Mouse (Mus musculus) gastrocnemius, adult 2 months (tissue): Measurements from ENCODE around the gene Mitf. TPM values are rescaled to one million over a fixed set of nuclear protein-coding genes. Genes with fewer than 3 reads are reported as not detected.

ENCODE experiments used
- DNase-seq: peaks from one replicate; pipeline ENCODE4 v3.0.0; 2022
- H3K27ac ChIP-seq: fragments of 200-600 bp; 2 replicates; pipeline ENCODE4 v1.8.1; 2022; ENCODE audit warnings: mild to moderate bottlenecking
- H3K4me3 ChIP-seq: fragments of 200-600 bp; 2 replicates; pipeline ENCODE4 v1.8.1; 2022; ENCODE audit warnings: mild to moderate bottlenecking, moderate library complexity
- CTCF ChIP-seq: fragments of 200-600 bp; IDR thresholded peaks from 2 replicates; pipeline ENCODE4 v1.8.1; 2022; ENCODE audit warnings: antibody characterized with exemption, mild to moderate bottlenecking, moderate library complexity
- intact Hi-C: fragments of 180-260 bp; cut with DNase I; formaldehyde crosslinking; loops from one replicate; pipeline ENCODE4 v1.15.1; 2025
- total RNA-seq, 2 experiments: library from RNA; stranded (reverse); gene quantifications; 2 replicates each; pipeline ENCODE4 v1.2.3; 2021

Mitf gene
- total RNA-seq, 2 experiments from 2014 or later, result 14.4 to 21.6 TPM

- intact Hi-C loops, result no loop called here
- no peak for DNase-seq
- peak overlapping the region; percentile 22 for H3K4me3 ChIP-seq
- no peak for TF ChIP-seq CTCF
- H3K27ac ChIP-seq, result peak overlapping the region; percentile 78
Observed at GRCm38 (mm10) chr6:97828822-97829719, 22.2 kb downstream of the Mitf start.

GRCm38 (mm10) chr6:97832501-97832900 lies 25.6 kb downstream of the Mitf start:
- DNase-seq, result no peak
- no peak for TF ChIP-seq CTCF
- H3K4me3 ChIP-seq, result no peak overlapping the region
- intact Hi-C loops, result no loop called here
- no peak overlapping the region for H3K27ac ChIP-seq

GRCm38 (mm10) chr6:97836176-97836575 lies 29.3 kb downstream of the Mitf start:
- TF ChIP-seq CTCF, result no peak
- intact Hi-C loops, result no loop called here
- Histone ChIP-seq H3K4me3 (no peak overlapping the region), H3K27ac (peak overlapping the region; percentile 38; the same call in 1 of the 2 replicates)
- DNase-seq, result no peak

GRCm38 (mm10) chr6:97837711-97838110 lies 30.9 kb downstream of the Mitf start:
- no peak for TF ChIP-seq CTCF
- no peak overlapping the region for H3K27ac ChIP-seq
- intact Hi-C loops, result no loop called here
- no peak overlapping the region for H3K4me3 ChIP-seq
- DNase-seq, result peak; percentile 55

- no peak for DNase-seq
- no peak for TF ChIP-seq CTCF
- Histone ChIP-seq H3K4me3 (no peak overlapping the region), H3K27ac (no peak overlapping the region)
- intact Hi-C loops, result no loop called here
Observed at GRCm38 (mm10) chr6:97839568-97839967, 32.7 kb downstream of the Mitf start.

GRCm38 (mm10) chr6:97844112-97844511 lies 37.3 kb downstream of the Mitf start:
- no peak for DNase-seq
- intact Hi-C loops, result no loop called here
- no peak overlapping the region for H3K27ac ChIP-seq
- no peak for TF ChIP-seq CTCF
- no peak overlapping the region for H3K4me3 ChIP-seq

GRCm38 (mm10) chr6:97848191-97848857 lies 41.5 kb downstream of the Mitf start:
- peak; percentile 65 for DNase-seq
- intact Hi-C loops, result no loop called here
- H3K27ac ChIP-seq, result peak overlapping the region; percentile 75
- no peak overlapping the region for H3K4me3 ChIP-seq
- TF ChIP-seq CTCF, result no peak

GRCm38 (mm10) chr6:97854236-97854635 lies 47.4 kb downstream of the Mitf start:
- intact Hi-C loops, result loop anchor here (5.0 kb wide), 1 partner anchor 37 kb away; no protein-coding TSS in a partner anchor
- no peak for TF ChIP-seq CTCF
- peak overlapping the region; percentile 86 for H3K27ac ChIP-seq

GRCm38 (mm10) chr6:97855420-97856170 lies 48.7 kb downstream of the Mitf start:
- peak; percentile 62 for DNase-seq
- H3K27ac ChIP-seq, result peak overlapping the region; percentile 86
- no peak for TF ChIP-seq CTCF
- intact Hi-C loops, result no loop called here
- peak overlapping the region; percentile 1; the same call in 1 of the 2 replicates for H3K4me3 ChIP-seq

More at GRCm38 (mm10) chr6:97854236-97854635, 47.4 kb downstream of the Mitf start:
- no peak overlapping the region for H3K4me3 ChIP-seq
- DNase-seq, result no peak

GRCm38 (mm10) chr6:97856502-97856901 lies 49.6 kb downstream of the Mitf start:
- Histone ChIP-seq H3K4me3 (no peak overlapping the region), H3K27ac (peak overlapping the region; percentile 86)
- no peak for TF ChIP-seq CTCF
- no peak for DNase-seq
- intact Hi-C loops, result no loop called here

GRCm38 (mm10) chr6:97857690-97858089 lies 50.8 kb downstream of the Mitf start:
- TF ChIP-seq CTCF, result peak; percentile 58
- intact Hi-C loops, result no loop called here
- H3K27ac ChIP-seq, result peak overlapping the region; percentile 64
- peak; percentile 69 for DNase-seq
- no peak overlapping the region for H3K4me3 ChIP-seq

GRCm38 (mm10) chr6:97866575-97866974 lies 59.7 kb downstream of the Mitf start:
- intact Hi-C loops, result no loop called here
- no peak overlapping the region for H3K4me3 ChIP-seq
- TF ChIP-seq CTCF, result no peak
- DNase-seq, result no peak
- H3K27ac ChIP-seq, result 0 out of 2 replicates have a peak overlapping the region, but pooled peaks have one; percentile 3
